Mouse (Mus musculus) kidney, postnatal 0 days (tissue): ENCODE results near the gene Ldoc1. TPM values are rescaled to one million over a fixed set of nuclear protein-coding genes. Genes with fewer than 3 reads are reported as not detected.

Experiments
- ATAC-seq: fragments of 200-750 bp; cut with Nextera tagmentation; replicated peaks from 2 replicates; pipeline ENCODE4 v1.8.0; 2017; ENCODE audit warnings: low read depth, moderate number of reproducible peaks, moderate TSS enrichment, moderate library complexity; ENCODE audit not compliant: low FRiP score
- DNase-seq: peaks from one replicate; pipeline ENCODE4 v3.0.0-alpha.2; 2016; ENCODE audit warnings: low spot score
- H3K27ac ChIP-seq: fragments of 300-500 bp; sonication (generic); 2 replicates; pipeline ENCODE4 v1.5.1; 2014; ENCODE audit warnings: mild to moderate bottlenecking
- H3K27me3 ChIP-seq: fragments of 300-500 bp; sonication (generic); 2 replicates; pipeline ENCODE4 v1.6.1; 2014; ENCODE audit warnings: low read length, mixed read lengths; ENCODE audit not compliant: insufficient read depth
- H3K36me3 ChIP-seq: fragments of 300-500 bp; sonication (generic); 2 replicates; pipeline ENCODE4 v1.6.1; 2014; ENCODE audit warnings: low read length, mixed read lengths; ENCODE audit not compliant: insufficient read depth
- H3K4me1 ChIP-seq: fragments of 300-500 bp; sonication (generic); replicated peaks from 2 replicates; pipeline ENCODE4 v1.6.1; 2014; ENCODE audit warnings: antibody characterized with exemption, low read length, mixed read lengths; ENCODE audit not compliant: insufficient read depth
- H3K4me2 ChIP-seq: fragments of 300-500 bp; sonication (generic); 2 replicates; pipeline ENCODE4 v1.6.1; 2014; ENCODE audit warnings: mild to moderate bottlenecking, low read length, moderate library complexity, mixed read lengths
- H3K4me3 ChIP-seq: fragments of 300-500 bp; sonication (generic); replicated peaks from 2 replicates; pipeline ENCODE4 v1.5.1; 2014; ENCODE audit warnings: low read depth, low read length
- H3K9ac ChIP-seq: fragments of 300-500 bp; sonication (generic); 2 replicates; pipeline ENCODE4 v1.6.1; 2014; ENCODE audit warnings: low read depth, low read length
- H3K9me3 ChIP-seq: fragments of 300-500 bp; sonication (generic); replicated peaks from 2 replicates; pipeline ENCODE4 v1.6.1; 2016; ENCODE audit warnings: low read length, inconsistent platforms, mixed read lengths
- CTCF ChIP-seq: IDR thresholded peaks from 2 replicates; pipeline ENCODE4 v1.5.1; 2016; ENCODE audit warnings: antibody characterized with exemption, low read depth, mild to moderate bottlenecking, moderate library complexity
- WGBS: fragments of 180-500 bp; shearing (Covaris S2); extraction: QIAGEN DNeasy Blood & Tissue Kit; methylation state at CpG from one replicate; pipeline ENCODE4 v1.1.7; 2014; 5-methylcytosine and 5-hydroxymethylcytosine counted together
- polyA plus RNA-seq: library from polyadenylated mRNA; unstranded; fragments of >200 nt; fragmentation: Nextera tagmentation; extraction: Ambion mirVana; gene quantifications from 2 replicates; pipeline ENCODE4 v1.2.1, GENCODE M21; 2015

The Ldoc1 gene
- polyA plus RNA-seq: 0.36 and 1.2 TPM in 2 replicates

DNA sequence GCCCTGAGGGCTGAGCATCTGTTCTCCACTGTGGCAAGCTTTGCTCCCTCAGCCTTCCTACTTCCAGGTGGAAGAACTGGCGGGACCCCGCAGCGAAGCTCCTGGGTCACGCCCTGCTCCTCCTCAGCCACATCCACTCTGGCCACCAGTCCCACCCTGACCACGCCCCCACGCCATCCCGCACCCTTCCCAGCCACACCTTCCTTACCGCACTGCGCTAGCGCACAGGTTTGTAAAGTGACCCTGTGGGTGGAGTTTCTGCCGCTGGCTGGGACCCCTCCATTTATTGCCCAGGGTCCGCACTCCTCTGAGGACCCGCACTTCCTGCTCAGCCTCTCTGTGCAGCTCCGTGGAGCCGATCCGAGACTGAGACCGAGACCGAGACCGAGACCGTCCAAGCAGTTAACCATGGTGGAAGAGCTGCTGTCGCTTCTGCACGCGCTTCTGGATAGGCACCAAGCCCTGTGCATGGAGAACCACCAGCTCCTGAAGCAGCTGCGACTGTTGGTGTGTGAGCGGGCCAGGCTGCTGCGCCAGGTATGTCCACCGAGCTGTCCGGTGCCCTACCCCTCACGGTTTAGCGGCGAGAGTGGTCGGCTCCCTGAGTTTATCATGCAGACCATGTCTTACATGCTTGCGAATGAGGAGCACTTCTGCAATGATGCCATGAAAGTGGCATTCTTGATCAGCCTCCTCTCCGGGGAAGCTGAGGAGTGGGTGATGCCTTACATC lies at the start of gene Ldoc1:
Gene Ldoc1 (plus strand): TSS at position 196 of the 732 bp plus-strand sequence.
- no peak for ATAC-seq
- no peak within 1 kb of the TSS for H3K27ac ChIP-seq
- no peaks in the 10 kb centered on the region for H3K27me3 ChIP-seq
- no peak for TF ChIP-seq CTCF
- DNase-seq: no peak
- H3K4me3 ChIP-seq: peak within 1 kb of the TSS; percentile 18; the same call in 1 of the 2 replicates
- no peak within 1 kb of the TSS for H3K9ac ChIP-seq
- WGBS: 49% methylated on average over 34 of the region's 34 CpGs
- H3K9me3 ChIP-seq: no peaks in the 10 kb centered on the region
- H3K4me1 ChIP-seq: no peaks in the 10 kb centered on the region
- H3K36me3 ChIP-seq: no peaks in the 10 kb centered on the region
- peak within 1 kb of the TSS; percentile 46 for H3K4me2 ChIP-seq

DNA sequence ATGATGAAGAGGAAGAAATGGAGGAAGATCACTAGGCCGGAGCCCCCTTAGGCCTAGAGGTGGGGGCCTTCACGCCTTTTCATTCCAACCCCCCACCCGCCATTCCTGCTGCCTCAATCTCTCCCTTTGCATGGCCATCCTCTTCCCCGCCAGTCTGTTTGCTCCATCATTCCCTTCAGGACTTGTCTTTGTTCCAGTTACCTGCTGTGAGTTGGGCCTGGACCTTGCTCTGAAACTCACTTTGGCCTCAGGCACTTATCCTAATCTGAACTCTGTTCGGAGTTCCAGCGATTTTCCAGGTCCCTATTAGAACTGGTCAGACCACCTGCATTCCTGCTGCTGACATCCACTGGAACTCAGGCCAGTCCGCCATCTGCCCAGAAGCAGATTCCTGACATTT lies 834 bp downstream of the Ldoc1 start:
- no peak for TF ChIP-seq CTCF
- 87% methylated on average over 7 of the region's 7 CpGs for WGBS
- no peaks in the 10 kb centered on the region for H3K9me3 ChIP-seq
- H3K27ac ChIP-seq: no peak overlapping the region
- no peak overlapping the region for H3K4me2 ChIP-seq
- H3K36me3 ChIP-seq: no peaks in the 10 kb centered on the region
- no peaks in the 10 kb centered on the region for H3K27me3 ChIP-seq
- ATAC-seq (no peak), DNase-seq (no peak)
- H3K9ac ChIP-seq: no peak overlapping the region
- H3K4me1 ChIP-seq: no peaks in the 10 kb centered on the region
- H3K4me3 ChIP-seq: no peak overlapping the region

DNA sequence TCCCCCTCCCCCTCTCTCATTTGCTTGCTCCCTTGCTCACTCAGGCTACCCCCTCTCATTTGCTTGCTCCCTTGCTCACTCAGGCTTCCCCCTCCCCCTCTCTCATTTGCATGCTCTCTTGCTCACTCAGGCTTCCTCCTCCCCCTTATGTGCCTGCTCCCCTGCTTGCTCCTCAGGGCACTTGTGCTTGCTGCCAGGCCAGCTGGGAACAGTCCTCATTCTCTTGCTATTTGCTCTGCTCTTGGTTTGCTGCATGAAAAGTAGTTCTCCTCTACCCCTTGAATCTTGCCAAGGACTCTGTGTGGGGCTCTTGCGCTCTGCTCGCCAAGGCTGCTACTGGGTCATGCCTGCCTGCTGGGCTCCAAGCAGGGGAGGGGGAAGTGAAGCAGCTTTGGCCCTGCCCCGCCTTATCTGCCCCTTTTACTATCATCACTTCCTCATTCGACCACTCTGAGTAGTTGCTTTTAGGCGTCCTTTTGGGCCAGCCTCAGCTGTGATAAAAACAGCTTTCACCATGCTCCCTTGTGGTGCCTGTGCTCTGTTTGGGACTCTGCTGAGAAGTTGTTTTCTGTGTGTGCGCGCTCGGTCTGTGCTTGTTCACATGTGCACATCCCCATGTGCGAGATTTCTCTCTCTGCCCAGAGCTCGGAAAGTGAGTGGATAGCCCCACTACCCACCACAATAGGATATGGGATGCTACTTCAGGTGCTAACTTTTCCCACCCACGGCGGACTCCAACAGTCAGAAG lies 13.2 kb downstream of the Ldoc1 start:
- DNase-seq (peak; percentile 3), ATAC-seq (peak; percentile 40; the same call in 1 of the 2 replicates)
- H3K36me3 ChIP-seq: no peaks in the 10 kb centered on the region
- H3K27me3 ChIP-seq: no peaks in the 10 kb centered on the region
- no peaks in the 10 kb centered on the region for H3K4me1 ChIP-seq
- TF ChIP-seq CTCF: no peak
- H3K4me3 ChIP-seq: no peak overlapping the region
- 35% methylated on average over 12 of the region's 12 CpGs for WGBS
- H3K9me3 ChIP-seq: no peaks in the 10 kb centered on the region
- H3K9ac ChIP-seq: no peak overlapping the region
- H3K27ac ChIP-seq: no peak overlapping the region
- H3K4me2 ChIP-seq: peak overlapping the region; percentile 30

DNA sequence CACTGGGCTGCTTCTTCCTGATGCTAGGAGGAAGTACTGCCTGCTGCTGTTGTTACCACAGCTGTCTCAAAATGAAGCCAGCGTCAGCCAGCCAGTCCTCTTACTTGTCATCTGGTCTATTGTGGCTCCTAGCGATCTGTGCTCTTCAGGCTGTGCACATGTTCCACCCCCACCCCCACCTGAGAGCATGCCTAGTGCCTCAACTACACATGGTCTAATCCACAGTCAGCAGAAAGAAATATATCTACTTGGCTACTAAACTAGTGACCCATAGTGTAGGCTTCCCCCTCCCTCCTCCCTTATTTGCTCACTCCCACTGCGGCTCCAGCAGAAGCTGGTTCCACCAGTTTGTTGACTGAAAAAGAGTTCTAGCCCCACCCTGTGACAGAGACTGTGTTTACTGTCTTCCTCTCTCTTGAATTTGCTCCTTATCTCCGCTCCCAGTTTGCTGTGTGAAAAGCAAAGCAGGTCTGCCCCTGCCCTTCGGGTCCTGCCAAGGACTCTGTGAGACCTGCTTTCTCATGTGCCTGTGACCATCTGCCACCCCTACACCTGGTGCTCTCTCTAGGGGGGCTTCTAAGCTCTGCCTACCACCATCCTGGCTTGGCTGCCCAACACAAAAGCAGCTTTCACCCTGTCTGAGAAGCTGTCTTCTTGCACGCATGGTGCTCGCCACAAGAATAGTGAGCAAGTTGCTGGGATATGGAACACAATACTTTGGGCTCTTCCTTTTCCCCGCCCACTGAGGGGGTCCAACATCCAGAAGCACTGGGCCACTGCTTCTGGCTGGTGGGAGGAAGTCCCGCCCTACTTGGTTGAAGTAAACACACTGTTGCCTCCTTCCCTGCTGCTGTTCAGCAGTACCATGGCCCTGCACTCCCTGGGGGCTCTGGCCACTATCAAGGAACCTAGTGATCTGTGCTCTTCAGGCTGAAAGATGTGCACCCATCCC lies 14.0 kb downstream of the Ldoc1 start:
- Histone ChIP-seq H3K4me1 (no peaks in the 10 kb centered on the region), H3K36me3 (no peaks in the 10 kb centered on the region), H3K4me2 (peak overlapping the region; percentile 30; the same call in 1 of the 2 replicates), H3K9me3 (no peaks in the 10 kb centered on the region), H3K27ac (no peak overlapping the region), H3K27me3 (no peaks in the 10 kb centered on the region), H3K4me3 (no peak overlapping the region), H3K9ac (no peak overlapping the region)
- DNase-seq: peak; percentile 8
- no peak for TF ChIP-seq CTCF
- 59% methylated on average over 9 of the region's 9 CpGs for WGBS
- peak; percentile 49; the same call in 1 of the 2 replicates for ATAC-seq

DNA sequence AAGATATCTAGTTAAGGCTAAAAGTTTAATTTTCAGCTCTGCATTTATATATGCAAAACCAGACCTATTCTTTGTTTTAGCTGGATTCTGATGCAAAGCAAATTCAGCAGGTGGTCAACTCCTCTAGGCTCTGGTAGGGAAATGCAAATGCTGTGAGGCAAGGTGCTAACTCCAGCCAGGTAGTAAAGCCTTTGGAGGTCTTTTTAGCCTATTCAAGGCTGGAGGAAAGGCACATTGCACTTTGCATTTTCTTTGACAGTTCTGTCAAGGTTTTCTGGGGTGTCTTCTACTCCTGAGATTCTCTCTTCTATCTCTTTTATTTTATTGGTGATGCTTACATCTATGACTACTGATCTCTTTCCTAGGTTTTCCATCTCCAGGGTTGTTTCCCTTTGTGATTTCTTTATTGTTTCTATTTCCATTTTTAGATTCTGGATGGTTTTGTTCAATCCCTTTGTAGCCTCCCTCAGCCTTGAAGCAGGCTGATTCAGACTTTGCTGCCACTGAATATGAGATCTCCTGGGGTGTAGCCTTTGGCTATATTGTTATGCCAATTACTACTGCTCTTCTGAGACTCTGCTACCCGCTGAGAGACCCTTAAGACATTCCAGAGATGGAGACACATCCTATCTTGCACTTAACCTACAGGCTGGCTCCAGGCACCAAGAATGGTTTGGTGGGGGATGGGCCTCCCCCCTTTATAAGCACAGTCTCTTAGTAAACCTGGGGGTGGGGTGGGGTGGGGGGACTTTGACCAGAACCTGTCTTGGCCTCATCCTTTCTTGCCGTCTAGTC lies 18.4 kb downstream of the Ldoc1 start:
- DNase-seq (no peak), ATAC-seq (no peak)
- Histone ChIP-seq H3K9me3 (no peaks in the 10 kb centered on the region), H3K4me2 (no peak overlapping the region), H3K9ac (no peak overlapping the region), H3K27me3 (no peaks in the 10 kb centered on the region), H3K27ac (no peak overlapping the region), H3K4me3 (no peak overlapping the region), H3K36me3 (no peaks in the 10 kb centered on the region), H3K4me1 (no peaks in the 10 kb centered on the region)
- WGBS: 49% methylated on average over 2 of the region's 2 CpGs
- TF ChIP-seq CTCF: no peak
